Mouse (Mus musculus) liver, embryonic 15.5 days (tissue): ENCODE results near the gene Myh10. TPM values are rescaled to one million over a fixed set of nuclear protein-coding genes. Genes with fewer than 3 reads are reported as not detected.
"Not testable (repeated sequence)": the region's sequence is repeated elsewhere in the genome, so short reads cannot be mapped to it uniquely, and the experiment has no call there.

Experiments
- ATAC-seq: fragments of 200-750 bp; cut with Nextera tagmentation; 2 replicates; pipeline ENCODE4 v1.8.0; 2017; ENCODE audit warnings: moderate number of reproducible peaks, mild to moderate bottlenecking, moderate library complexity; ENCODE audit not compliant: insufficient read depth
- H3K27ac ChIP-seq: fragments of 300-500 bp; sonication (generic); replicated peaks from 2 replicates; pipeline ENCODE4 v1.5.1; 2015; ENCODE audit warnings: mild to moderate bottlenecking, inconsistent platforms
- H3K27me3 ChIP-seq: fragments of 300-500 bp; sonication (generic); 2 replicates; pipeline ENCODE4 v1.6.1; 2015; ENCODE audit warnings: mild to moderate bottlenecking, inconsistent platforms
- H3K36me3 ChIP-seq: fragments of 300-500 bp; sonication (generic); replicated peaks from 2 replicates; pipeline ENCODE4 v1.6.1; 2015; ENCODE audit warnings: moderate library complexity, mild to moderate bottlenecking, inconsistent platforms
- H3K4me1 ChIP-seq: fragments of 300-500 bp; sonication (generic); replicated peaks from 2 replicates; pipeline ENCODE4 v1.6.1; 2015; ENCODE audit warnings: inconsistent platforms
- H3K4me2 ChIP-seq: fragments of 300-500 bp; sonication (generic); 2 replicates; pipeline ENCODE4 v1.6.1; 2015; ENCODE audit warnings: moderate library complexity, mild to moderate bottlenecking, inconsistent platforms
- H3K4me3 ChIP-seq: fragments of 300-500 bp; sonication (generic); replicated peaks from 2 replicates; pipeline ENCODE4 v1.5.1; 2015; ENCODE audit warnings: mild to moderate bottlenecking, inconsistent platforms
- H3K9ac ChIP-seq: fragments of 300-500 bp; sonication (generic); 2 replicates; pipeline ENCODE4 v1.6.1; 2015; ENCODE audit warnings: moderate library complexity, mild to moderate bottlenecking, inconsistent platforms
- H3K9me3 ChIP-seq: fragments of 300-500 bp; sonication (generic); replicated peaks from 2 replicates; pipeline ENCODE4 v1.6.1; 2016; ENCODE audit warnings: inconsistent platforms
- WGBS: fragments of 180-500 bp; shearing (Covaris S2); methylation state at CpG from one replicate; pipeline ENCODE4 v1.1.7; 2015; ENCODE audit warnings: mixed read lengths; ENCODE audit not compliant: insufficient replicate concordance; 5-methylcytosine and 5-hydroxymethylcytosine counted together
- polyA plus RNA-seq: library from polyadenylated mRNA; unstranded; fragments of >200 nt; fragmentation: Nextera tagmentation; extraction: Ambion mirVana; gene quantifications from 2 replicates; pipeline ENCODE4 v1.2.1, GENCODE M21; 2015

Myh10 gene
- polyA plus RNA-seq, 1 experiment from 2014 or later = 13.3 TPM

- Histone ChIP-seq H3K4me2 (no peak overlapping the region), H3K9me3 (no peaks in the 10 kb centered on the region), H3K27ac (no peak overlapping the region), H3K36me3 (peaks cover 96% of the 10 kb centered on the region), H3K4me1 (no peaks in the 10 kb centered on the region), H3K27me3 (no peaks in the 10 kb centered on the region), H3K9ac (no peak overlapping the region), H3K4me3 (no peak overlapping the region)
- no peak for ATAC-seq
- 78% methylated on average over 10 of the region's 10 CpGs for WGBS
These were observed 106.9 kb downstream of the Myh10 start for GRCm38 (mm10) chr11:68798258-68798657.

DNA sequence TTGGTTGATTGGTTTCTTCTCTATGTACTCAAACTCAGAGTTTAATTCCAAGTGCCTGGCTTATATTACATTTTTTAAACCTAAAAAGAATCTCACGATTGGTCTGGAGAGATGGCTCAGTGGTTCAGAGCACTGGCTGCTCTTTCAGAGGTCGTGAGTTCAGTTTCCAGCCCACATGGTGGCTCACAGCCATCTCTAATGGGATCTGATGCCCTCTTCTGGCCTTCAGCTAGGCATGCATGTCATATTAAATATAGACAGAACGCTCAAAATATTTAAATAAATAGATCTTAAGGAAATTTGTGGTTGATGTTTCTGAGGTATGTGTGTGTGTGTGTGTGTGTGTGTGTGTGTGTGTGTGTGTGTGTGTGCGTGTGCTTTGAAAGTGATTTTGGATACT is 113.8 kb downstream of the Myh10 start:
- H3K9ac ChIP-seq = no peak overlapping the region
- no peaks in the 10 kb centered on the region for H3K9me3 ChIP-seq
- no peak for ATAC-seq
- H3K36me3 ChIP-seq = peaks cover 94% of the 10 kb centered on the region
- 43% methylated on average over 4 of the region's 4 CpGs for WGBS
- no peak overlapping the region for H3K4me2 ChIP-seq
- no peaks in the 10 kb centered on the region for H3K27me3 ChIP-seq
- H3K4me1 ChIP-seq = no peaks in the 10 kb centered on the region
- H3K27ac ChIP-seq = no peak overlapping the region
- no peak overlapping the region for H3K4me3 ChIP-seq

DNA sequence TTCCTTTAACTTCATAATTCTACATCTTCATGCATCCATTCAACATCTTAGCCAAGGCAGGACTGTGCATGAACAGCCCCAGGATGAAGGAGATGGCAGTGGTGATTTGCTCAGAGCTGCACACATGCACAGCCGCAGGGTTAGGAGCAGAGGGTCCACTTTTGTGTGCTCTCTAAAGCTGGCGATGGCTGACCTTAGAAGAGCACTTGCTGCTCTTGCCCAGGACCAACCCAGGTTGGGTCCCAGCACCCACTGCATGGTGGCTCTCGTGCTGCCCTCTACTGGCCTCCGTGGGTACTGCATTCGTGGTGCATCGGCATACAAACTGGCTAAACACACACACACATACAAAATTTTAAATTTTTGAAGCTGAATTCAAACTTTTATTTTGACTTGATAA is 116.4 kb downstream of the Myh10 start:
- no peak overlapping the region for H3K9ac ChIP-seq
- H3K4me2 ChIP-seq = no peak overlapping the region
- no peaks in the 10 kb centered on the region for H3K4me1 ChIP-seq
- no peak overlapping the region for H3K27ac ChIP-seq
- no peaks in the 10 kb centered on the region for H3K9me3 ChIP-seq
- peaks cover 94% of the 10 kb centered on the region for H3K36me3 ChIP-seq
- 31% methylated on average over 6 of the region's 6 CpGs for WGBS
- no peak overlapping the region for H3K4me3 ChIP-seq
- no peaks in the 10 kb centered on the region for H3K27me3 ChIP-seq
- 0 out of 2 replicates have a peak, but pooled peaks have one; percentile 18 for ATAC-seq

GRCm38 (mm10) chr11:68811881-68812577 is 120.7 kb downstream of the Myh10 start:
- no peak overlapping the region for H3K9ac ChIP-seq
- H3K4me2 ChIP-seq = no peak overlapping the region
- no peak overlapping the region for H3K4me3 ChIP-seq
- no peaks in the 10 kb centered on the region for H3K4me1 ChIP-seq
- no peak for ATAC-seq
- H3K36me3 ChIP-seq = peaks cover 90% of the 10 kb centered on the region
- no peaks in the 10 kb centered on the region for H3K9me3 ChIP-seq
- no peak overlapping the region for H3K27ac ChIP-seq
- WGBS = 73% methylated on average over 9 of the region's 9 CpGs
- H3K27me3 ChIP-seq = no peaks in the 10 kb centered on the region

DNA sequence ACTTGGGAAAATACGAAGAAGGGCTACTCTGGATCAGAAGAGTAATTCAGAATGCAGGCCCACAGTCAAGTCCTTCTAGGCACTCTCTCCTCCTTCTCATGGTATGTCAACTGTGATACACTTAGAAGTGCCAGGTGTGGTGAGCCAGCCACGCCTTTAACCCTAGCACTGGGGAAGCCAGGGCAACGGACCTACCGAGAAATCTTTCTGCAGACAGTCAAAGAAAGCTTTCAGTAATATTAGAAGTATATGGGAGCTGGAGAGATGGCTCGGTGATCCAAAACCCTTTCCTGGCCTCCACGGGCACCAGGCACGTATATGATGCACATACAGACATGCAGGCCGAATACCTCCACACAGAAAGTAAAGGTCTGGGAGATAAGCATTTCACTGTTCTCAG is 127.1 kb downstream of the Myh10 start:
- Histone ChIP-seq H3K4me3 (no peak overlapping the region), H3K27me3 (no peaks in the 10 kb centered on the region), H3K9ac (no peak overlapping the region), H3K4me1 (no peaks in the 10 kb centered on the region), H3K9me3 (no peaks in the 10 kb centered on the region), H3K4me2 (no peak overlapping the region), H3K36me3 (peaks cover 81% of the 10 kb centered on the region), H3K27ac (no peak overlapping the region)
- ATAC-seq = no peak
- 79% methylated on average over 8 of the region's 8 CpGs for WGBS

DNA sequence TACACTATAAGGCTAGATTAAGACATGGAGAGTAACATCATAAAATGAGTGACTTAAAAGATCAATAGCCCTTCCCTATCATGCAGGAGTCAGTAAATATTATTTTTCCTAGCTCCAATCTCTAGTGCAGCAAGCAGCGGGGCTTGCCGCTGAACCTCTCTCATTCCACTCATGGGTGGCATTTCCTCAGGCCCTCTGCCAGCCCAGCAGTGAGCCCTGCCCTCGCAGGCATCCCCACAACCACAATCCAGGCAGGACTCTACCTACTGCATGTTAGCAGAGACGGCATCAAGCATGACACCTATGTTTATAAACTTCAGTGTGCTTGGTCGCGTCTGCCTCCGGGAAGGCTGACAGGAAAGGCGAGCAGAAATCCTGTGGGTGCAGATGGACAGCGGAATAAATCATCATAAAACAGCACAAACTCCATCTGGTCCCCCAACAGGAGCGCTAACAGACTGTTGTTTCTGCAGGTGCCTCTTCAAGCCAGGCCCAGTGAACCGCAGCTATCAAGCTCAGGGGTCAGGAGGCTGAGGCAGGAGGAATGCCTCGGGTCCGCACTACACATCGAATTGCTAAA is 128.0 kb downstream of the Myh10 start:
- Histone ChIP-seq H3K27ac (no peak overlapping the region), H3K4me1 (no peaks in the 10 kb centered on the region), H3K36me3 (peaks cover 82% of the 10 kb centered on the region), H3K4me2 (no peak overlapping the region), H3K9ac (no peak overlapping the region), H3K9me3 (no peaks in the 10 kb centered on the region), H3K4me3 (no peak overlapping the region), H3K27me3 (no peaks in the 10 kb centered on the region)
- WGBS = 86% methylated on average over 14 of the region's 14 CpGs
- ATAC-seq = no peak

- Histone ChIP-seq H3K4me2 (no peak overlapping the region), H3K9ac (no peak overlapping the region), H3K27me3 (no peaks in the 10 kb centered on the region), H3K4me3 (no peak overlapping the region), H3K9me3 (no peaks in the 10 kb centered on the region), H3K36me3 (peaks cover 80% of the 10 kb centered on the region), H3K4me1 (no peaks in the 10 kb centered on the region), H3K27ac (no peak overlapping the region)
- no peak for ATAC-seq
- WGBS = 86% methylated on average over 15 of the region's 15 CpGs
These were observed 131.0 kb downstream of the Myh10 start for GRCm38 (mm10) chr11:68822326-68822725.

- Histone ChIP-seq H3K4me3 (no peak overlapping the region), H3K36me3 (peaks cover 78% of the 10 kb centered on the region), H3K4me1 (no peaks in the 10 kb centered on the region), H3K27ac (no peak overlapping the region), H3K9ac (no peak overlapping the region), H3K4me2 (no peak overlapping the region), H3K9me3 (no peaks in the 10 kb centered on the region), H3K27me3 (no peaks in the 10 kb centered on the region)
- no peak for ATAC-seq
- WGBS = 47% methylated on average over 3 of the region's 3 CpGs
These were observed 135.4 kb downstream of the Myh10 start for GRCm38 (mm10) chr11:68826735-68827134.

- not testable (repeated sequence) for H3K9me3 ChIP-seq, H3K4me1 ChIP-seq, H3K27ac ChIP-seq, H3K4me3 ChIP-seq, H3K27me3 ChIP-seq, ATAC-seq, H3K9ac ChIP-seq, H3K4me2 ChIP-seq
- WGBS = 52% methylated on average over 5 of the region's 5 CpGs
- H3K36me3 ChIP-seq = peaks cover 87% of the 10 kb centered on the region
These were observed 140.2 kb downstream of the Myh10 start for GRCm38 (mm10) chr11:68831580-68831979.

GRCm38 (mm10) chr11:68832793-68833192 is 141.4 kb downstream of the Myh10 start:
- no peak overlapping the region for H3K4me3 ChIP-seq
- 30% methylated on average over 4 of the region's 4 CpGs for WGBS
- H3K9ac ChIP-seq = no peak overlapping the region
- no peaks in the 10 kb centered on the region for H3K9me3 ChIP-seq
- no peak overlapping the region for H3K4me2 ChIP-seq
- no peaks in the 10 kb centered on the region for H3K27me3 ChIP-seq
- peaks cover 82% of the 10 kb centered on the region for H3K36me3 ChIP-seq
- no peak overlapping the region for H3K27ac ChIP-seq
- no peak for ATAC-seq
- H3K4me1 ChIP-seq = peaks cover 6% of the 10 kb centered on the region; the same call in 1 of the 2 replicates

DNA sequence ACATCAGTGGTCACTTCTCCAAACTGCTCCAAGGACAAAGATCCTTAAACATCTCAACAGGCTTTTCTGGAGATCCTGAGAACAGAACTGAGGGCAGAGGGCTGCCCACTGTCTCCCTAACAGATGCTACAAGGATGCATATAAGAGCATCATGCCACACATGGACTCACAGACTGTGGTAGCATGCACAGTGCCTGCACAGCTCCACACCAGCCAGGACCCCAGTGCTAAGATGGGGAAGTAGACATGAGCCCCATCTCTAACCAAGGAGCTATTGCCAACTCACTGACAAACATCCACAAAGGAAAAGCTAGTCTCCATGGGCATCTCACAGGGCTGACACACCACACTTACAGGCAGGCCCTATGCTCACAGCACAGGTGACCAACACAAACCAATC is 142.2 kb downstream of the Myh10 start:
- H3K4me2 ChIP-seq = no peak overlapping the region
- no peak for ATAC-seq
- H3K27ac ChIP-seq = no peak overlapping the region
- H3K9me3 ChIP-seq = no peaks in the 10 kb centered on the region
- no peaks in the 10 kb centered on the region for H3K27me3 ChIP-seq
- peaks cover 78% of the 10 kb centered on the region for H3K36me3 ChIP-seq
- no peak overlapping the region for H3K4me3 ChIP-seq
- H3K9ac ChIP-seq = no peak overlapping the region
- peaks cover 6% of the 10 kb centered on the region; the same call in 1 of the 2 replicates for H3K4me1 ChIP-seq

DNA sequence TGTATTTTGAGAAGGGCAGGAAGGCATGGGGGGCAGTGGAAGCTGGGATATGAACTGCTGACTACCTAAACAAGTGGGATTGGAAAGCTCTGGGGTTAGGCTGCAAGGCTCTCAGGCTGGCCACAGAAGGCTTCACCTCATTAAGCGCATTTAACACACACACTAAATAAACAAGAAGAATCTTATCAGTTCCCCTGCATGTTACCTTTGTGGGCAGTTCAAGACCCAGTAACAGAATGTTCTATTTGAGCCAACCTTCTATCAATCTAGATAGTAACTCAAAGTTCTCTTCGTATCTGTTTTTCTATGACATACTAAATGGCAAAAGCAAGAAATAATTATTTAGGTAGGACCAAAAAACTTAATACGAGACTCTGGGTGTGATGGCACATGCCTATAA is 143.7 kb downstream of the Myh10 start:
- Histone ChIP-seq H3K36me3 (peaks cover 78% of the 10 kb centered on the region), H3K4me3 (no peak overlapping the region), H3K4me2 (no peak overlapping the region), H3K9me3 (no peaks in the 10 kb centered on the region), H3K4me1 (peaks cover 6% of the 10 kb centered on the region; the same call in 1 of the 2 replicates), H3K27ac (no peak overlapping the region), H3K27me3 (no peaks in the 10 kb centered on the region), H3K9ac (no peak overlapping the region)
- no peak for ATAC-seq
- WGBS = 74% methylated on average over 3 of the region's 3 CpGs
